Mouse (Mus musculus): ENCODE data around the gene F9.
"Not testable (repeated sequence)": the region's sequence is repeated elsewhere in the genome, so short reads cannot be mapped to it uniquely, and the experiment has no call there.

The F9 gene

DNA sequence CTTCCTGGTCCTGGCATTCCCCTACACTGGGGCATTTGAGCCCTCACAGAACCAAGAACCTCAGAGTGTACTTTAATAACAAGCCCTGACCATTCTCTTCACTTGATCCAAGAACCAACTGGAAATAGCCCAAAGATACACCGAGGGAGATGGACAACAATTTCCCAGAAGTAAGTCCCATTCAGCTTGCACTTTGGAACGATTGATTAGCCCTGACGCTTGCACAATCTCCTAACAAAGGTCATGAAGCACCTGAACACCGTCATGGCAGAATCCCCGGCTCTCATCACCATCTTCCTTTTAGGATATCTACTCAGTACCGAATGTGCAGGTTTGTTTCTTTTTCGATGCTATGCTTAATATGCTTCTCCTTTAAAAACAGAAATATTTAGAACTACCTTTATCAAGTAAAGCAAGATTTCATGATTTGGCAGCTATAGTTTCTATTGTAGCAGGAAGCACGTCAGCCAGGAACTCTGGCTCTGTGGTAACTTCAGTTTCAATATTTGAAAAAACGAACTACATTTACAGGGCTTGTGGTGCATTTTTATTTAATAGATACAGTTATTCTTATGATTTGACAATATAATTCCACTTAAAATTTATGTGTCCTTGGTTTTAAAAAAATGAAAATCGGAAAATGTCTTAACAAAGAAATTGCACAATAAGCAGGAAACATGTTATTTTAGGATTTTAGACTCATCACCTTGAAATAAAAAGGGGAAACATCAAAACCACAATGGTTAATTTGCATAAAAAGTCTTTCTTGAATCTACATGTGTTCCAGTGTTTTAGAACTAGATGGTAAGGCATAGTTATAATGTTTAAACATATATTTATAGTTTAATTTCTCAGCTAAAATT, at the start of gene F9:
TSS of gene F9 (plus strand) at position 244 of the 863 bp plus-strand sequence.
- DNase-seq (ENCODE audit: low read depth, low spot score), result no peak

DNA sequence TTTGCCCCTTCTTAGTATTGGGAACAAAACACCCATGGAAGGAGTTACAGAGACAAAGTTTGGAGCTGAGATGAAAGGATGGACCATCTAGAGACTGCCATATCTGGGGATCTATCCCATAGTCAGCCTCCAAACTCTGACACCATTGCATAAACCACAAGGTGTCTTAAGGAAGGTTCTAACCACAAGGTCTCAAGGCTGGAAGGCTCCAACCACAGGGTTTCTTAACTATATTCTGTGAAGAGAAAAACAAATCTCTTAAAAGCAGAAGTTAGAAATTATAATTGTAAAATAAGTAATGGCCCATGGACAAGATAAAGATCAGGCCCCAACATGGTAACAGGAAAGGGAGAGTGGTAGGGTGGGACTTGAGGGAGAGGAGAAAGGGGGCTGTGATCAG, 29.5 kb upstream of the F9 start:
- DNase-seq (ENCODE audit: low read depth, low spot score), result not testable (repeated sequence)

DNA sequence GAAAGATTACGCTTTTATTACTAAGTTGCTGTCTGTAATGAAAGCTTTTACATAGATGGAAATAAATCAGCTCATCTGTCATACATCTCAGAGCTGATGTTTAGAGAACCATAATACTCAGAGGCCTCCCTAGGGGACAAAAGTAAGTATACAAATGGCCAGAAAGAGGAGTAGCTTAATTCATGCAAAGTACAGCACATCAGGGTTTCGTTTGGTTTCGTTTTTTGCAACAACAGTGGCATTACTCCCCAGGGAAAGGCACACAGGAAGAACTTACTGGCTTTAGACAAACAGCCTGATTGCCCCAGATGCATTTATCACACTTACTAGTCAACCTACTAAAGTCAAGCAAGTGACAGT, 800 bp downstream of the F9 start:
- no peak for DNase-seq (ENCODE audit: low read depth, low spot score)

DNA sequence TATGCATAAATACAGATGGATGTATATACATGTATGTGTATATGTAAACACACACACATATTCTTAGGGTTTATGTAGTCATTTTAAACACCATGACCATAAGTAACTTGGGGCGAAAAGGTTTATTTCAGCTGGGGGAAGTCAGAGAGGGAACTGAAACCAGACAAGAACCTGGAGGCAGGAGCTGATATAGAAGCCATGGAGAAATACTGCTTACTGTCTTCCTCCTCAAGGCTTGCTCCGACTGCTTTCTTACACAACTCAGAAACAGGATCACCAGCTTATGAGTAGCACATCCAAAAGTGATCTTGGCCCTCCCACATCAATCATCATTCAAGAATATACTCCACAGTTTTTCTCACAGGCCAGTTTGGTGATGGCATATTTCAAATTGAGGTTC, 2.2 kb downstream of the F9 start:
- DNase-seq (ENCODE audit: low read depth, low spot score), result no peak

DNA sequence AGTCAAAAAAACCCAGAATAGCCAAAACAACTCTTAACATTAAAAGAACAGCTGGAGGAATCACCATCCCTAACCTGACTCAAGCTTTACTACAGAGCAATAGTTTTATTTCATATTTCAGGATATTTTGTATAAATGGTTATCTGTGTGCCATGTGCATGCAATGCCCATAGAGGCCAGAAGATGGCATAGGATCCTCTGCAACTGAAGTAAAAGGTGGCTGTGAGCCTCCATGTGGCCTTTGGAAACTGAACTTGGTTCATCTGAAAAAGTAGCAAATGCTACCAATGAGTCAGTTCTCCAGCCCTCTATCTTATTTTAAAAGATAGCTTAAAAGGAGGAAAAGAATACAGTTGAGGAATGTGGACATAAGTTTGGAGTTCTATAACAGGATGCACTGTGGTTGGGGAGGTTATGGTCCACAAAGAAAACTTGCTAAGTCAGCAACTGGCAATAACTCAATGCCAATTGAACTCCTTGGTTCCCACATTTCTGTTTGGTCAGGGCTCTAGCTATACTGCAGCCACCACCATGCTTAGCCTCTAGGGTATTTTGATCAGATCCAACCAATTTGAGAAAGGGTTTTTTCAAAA, 13.9 kb downstream of the F9 start:
- DNase-seq (ENCODE audit: low read depth, low spot score), result no peak

DNA sequence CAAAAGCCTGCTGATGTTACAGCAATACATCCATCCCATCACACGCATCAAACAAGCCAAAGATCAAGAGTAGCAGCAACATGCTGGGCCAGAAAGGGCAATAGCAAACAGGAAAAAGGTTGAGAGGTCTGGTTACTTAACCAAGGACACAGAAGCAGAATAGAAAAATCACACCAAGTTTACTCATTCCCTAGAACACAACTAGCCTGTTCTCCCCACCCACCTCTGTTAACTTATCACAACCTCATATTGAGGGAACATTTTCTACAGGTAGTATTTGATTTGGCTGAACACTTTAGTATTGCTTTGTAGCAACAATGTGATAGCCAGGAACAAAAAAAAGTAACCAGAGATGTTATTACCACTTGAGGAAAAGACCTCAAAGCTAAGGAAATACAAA, 15.3 kb downstream of the F9 start:
- DNase-seq (ENCODE audit: low read depth, low spot score), result no peak

DNA sequence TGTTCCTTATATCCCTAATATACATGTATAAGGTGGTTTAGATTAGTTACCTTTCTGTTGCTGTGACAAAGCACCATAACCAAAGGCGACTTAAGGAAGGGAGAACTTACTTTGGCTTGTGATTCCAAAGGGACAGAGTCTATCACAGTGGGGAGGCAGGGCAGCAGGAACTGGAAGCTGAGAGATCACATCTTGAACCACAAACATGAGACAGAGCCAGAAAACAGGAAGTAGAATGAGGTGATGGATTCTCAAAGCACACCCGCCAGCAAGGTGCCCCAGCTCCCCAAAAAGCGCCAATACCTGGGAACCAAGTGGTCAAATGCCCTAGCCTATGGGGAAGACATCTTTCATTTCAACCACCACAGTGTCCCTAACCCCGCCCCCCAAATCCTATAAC, 21.7 kb downstream of the F9 start:
- no peak for DNase-seq (ENCODE audit: low read depth, low spot score)

DNA sequence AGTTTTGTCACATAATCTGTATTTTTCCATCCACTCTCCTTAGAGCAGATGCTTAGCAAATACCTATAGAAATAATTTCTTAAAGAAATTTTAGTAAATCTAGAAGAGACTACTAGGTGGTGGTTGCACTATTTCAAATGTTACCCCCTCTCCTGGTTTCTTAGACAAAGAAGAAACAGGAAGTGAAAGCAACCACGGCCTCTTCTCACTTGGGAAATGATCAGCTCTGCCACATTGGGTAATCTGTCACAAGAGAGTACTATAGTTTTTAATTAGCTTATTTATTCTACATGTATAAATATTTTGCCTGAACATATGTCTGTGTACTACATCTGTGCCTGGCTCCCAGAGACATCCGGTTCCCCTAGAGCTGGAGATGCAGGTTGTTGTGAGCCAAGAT, 22.3 kb downstream of the F9 start:
- no peak for DNase-seq (ENCODE audit: low read depth, low spot score)

DNA sequence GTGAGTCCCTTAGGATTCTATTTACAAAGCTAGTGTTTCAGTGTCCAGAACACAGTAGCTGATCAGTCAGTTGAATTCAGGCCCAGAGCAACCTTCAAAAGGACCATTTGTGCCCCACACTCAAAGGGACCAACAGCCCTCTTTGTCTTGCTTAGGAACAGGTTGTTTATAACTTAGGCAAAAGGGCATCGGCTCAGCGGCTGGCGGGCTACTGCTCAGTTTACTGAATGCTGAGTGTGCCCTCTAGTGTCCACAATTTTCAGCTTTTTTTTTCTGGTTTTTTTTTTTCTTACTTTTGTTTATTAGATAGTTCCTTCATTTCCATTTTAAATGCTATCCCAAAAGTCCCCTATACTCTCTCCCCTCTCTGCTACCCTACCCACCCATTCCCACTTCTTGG, 27.4 kb downstream of the F9 start:
- no peak for DNase-seq (ENCODE audit: low read depth, low spot score)

DNA sequence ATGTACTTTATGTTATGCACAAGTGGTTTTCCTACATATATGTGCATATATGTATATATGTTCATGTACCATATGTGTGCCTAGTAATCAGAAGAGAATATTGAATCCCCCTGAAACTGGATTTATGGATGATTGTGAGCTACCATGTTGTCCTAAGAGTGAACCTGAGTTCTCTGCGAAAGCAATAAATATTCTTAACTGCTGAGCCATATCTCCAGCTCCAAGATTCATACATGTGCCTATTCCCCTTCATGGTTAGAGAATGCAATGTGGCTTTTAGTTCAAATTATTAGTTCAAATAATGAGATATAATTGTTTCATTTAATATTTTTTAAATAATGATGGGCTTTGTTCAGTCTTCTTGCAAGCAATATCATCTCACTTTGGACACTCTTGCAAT, 55.5 kb downstream of the F9 start:
- no peak for DNase-seq (ENCODE audit: low read depth, low spot score)

DNA sequence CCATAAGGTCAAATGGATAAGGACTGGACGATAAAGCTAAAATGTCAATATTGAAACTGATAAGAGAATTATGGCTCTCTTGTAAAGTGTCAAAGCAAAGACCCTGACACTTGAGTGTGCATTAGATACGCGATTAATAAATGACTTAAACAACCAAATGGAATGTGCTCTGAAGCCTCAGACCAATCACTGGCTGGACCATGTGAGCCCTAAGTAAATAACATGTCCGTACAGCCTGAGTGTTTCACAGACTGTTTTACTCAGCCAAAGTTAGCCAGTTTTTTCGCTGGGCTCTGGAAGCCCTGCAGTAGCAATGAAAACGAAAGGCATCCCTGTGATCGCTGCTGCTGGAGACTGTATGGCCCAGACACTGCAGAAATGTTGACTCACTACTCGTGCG, 55.9 kb downstream of the F9 start:
- no peak for DNase-seq (ENCODE audit: low read depth, low spot score)

DNA sequence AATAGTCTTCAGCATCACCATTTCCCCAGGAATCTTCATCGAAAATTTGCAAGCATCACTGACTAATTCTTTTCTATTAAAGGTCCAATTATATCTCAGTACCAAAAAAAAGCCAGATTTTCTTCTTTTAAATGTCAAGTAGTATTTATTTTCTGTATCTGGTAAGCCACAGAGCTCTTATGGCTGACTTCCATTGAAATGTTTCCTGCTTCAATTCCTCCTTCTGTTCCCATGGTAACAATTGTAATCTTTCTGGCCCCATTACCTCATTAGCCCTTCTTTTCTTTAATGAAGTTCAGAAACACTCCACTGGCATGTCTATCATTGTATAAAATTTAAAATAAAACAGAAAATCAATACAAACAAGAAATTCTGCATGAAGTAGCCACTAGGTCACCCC, 76.1 kb downstream of the F9 start:
- DNase-seq (ENCODE audit: low read depth, low spot score), result no peak
